Mouse (Mus musculus): ENCODE measurements around the gene Ube2c. TPM values are rescaled to one million over a fixed set of nuclear protein-coding genes. Genes with fewer than 3 reads are reported as not detected.

The Ube2c gene
- polyA plus RNA-seq, 1 experiment from 2014 or later: 507 TPM

GRCm38 (mm10) chr2:164781876-164782275 lies 12.2 kb downstream of the Ube2c start:
- Histone ChIP-seq H3K4me2 (no peak overlapping the region), H3K4me3 (no peak overlapping the region), H3K4me1 (peaks cover 19% of the 10 kb centered on the region), H3K9me3 (replicated peaks) (no peaks in the 10 kb centered on the region), H3K27me3 (no peaks in the 10 kb centered on the region), H3K36me3 (ENCODE audit: poor library complexity, severe bottlenecking) (no peaks in the 10 kb centered on the region), H3K27ac (no peak overlapping the region), H3K9ac (no peak overlapping the region)
- 72% methylated on average over 4 of the region's 4 CpGs for WGBS
- ATAC-seq: no peak

GRCm38 (mm10) chr2:164783926-164784581 lies 14.4 kb downstream of the Ube2c start:
- WGBS: 81% methylated on average over 7 of the region's 7 CpGs
- no peaks in the 10 kb centered on the region for H3K9me3 ChIP-seq (replicated peaks)
- H3K27me3 ChIP-seq: no peaks in the 10 kb centered on the region
- no peak overlapping the region for H3K4me2 ChIP-seq
- no peak overlapping the region for H3K4me3 ChIP-seq
- peaks cover 8% of the 10 kb centered on the region; the same call in 1 of the 2 replicates for H3K36me3 ChIP-seq (ENCODE audit: poor library complexity, severe bottlenecking)
- no peak for ATAC-seq
- no peak overlapping the region for H3K27ac ChIP-seq
- H3K9ac ChIP-seq: no peak overlapping the region
- H3K4me1 ChIP-seq: peaks cover 22% of the 10 kb centered on the region

- 20% methylated on average over 7 of the region's 7 CpGs for WGBS
- Histone ChIP-seq H3K9me3 (replicated peaks) (no peaks in the 10 kb centered on the region), H3K9ac (peak overlapping the region; percentile 77), H3K36me3 (ENCODE audit: poor library complexity, severe bottlenecking) (peaks cover 8% of the 10 kb centered on the region; the same call in 1 of the 2 replicates), H3K27me3 (no peaks in the 10 kb centered on the region), H3K27ac (no peak overlapping the region; the same call in 1 of the 2 replicates), H3K4me3 (peak overlapping the region; percentile 65), H3K4me1 (peaks cover 22% of the 10 kb centered on the region), H3K4me2 (peak overlapping the region; percentile 91)
- no peak for ATAC-seq
Observed at GRCm38 (mm10) chr2:164784869-164785420, 15.2 kb downstream of the Ube2c start.

GRCm38 (mm10) chr2:164785481-164786387 lies 16.0 kb downstream of the Ube2c start, which contains the start of gene Snx21:
TSS of gene Snx21 (plus strand) at chr2:164785823.
- Histone ChIP-seq H3K4me2 (peak within 1 kb of the TSS; percentile 91), H3K27ac (peak within 1 kb of the TSS; percentile 48), H3K4me3 (peak within 1 kb of the TSS; percentile 65), H3K9me3 (replicated peaks) (no peaks in the 10 kb centered on the region), H3K36me3 (ENCODE audit: poor library complexity, severe bottlenecking) (peaks cover 11% of the 10 kb centered on the region; the same call in 1 of the 2 replicates), H3K9ac (peak within 1 kb of the TSS; percentile 77), H3K27me3 (no peaks in the 10 kb centered on the region), H3K4me1 (peaks cover 22% of the 10 kb centered on the region)
- under 1% methylated on average over 73 of the region's 89 CpGs for WGBS
- ATAC-seq: peak; percentile 92

GRCm38 (mm10) chr2:164786388-164786885 lies 16.7 kb downstream of the Ube2c start:
- WGBS: 12% methylated on average over 15 of the region's 15 CpGs
- Histone ChIP-seq H3K9me3 (replicated peaks) (no peaks in the 10 kb centered on the region), H3K4me1 (peaks cover 22% of the 10 kb centered on the region), H3K36me3 (ENCODE audit: poor library complexity, severe bottlenecking) (peaks cover 18% of the 10 kb centered on the region), H3K9ac (peak overlapping the region; percentile 77), H3K4me3 (peak overlapping the region; percentile 65), H3K27me3 (no peaks in the 10 kb centered on the region), H3K4me2 (peak overlapping the region; percentile 91), H3K27ac (no peak overlapping the region)
- no peak; the same call in 1 of the 2 replicates for ATAC-seq

- peaks cover 24% of the 10 kb centered on the region for H3K36me3 ChIP-seq (ENCODE audit: poor library complexity, severe bottlenecking)
- H3K4me1 ChIP-seq: peaks cover 22% of the 10 kb centered on the region
- ATAC-seq: no peak
- H3K4me3 ChIP-seq: no peak overlapping the region
- no peaks in the 10 kb centered on the region for H3K9me3 ChIP-seq (replicated peaks)
- WGBS: 84% methylated on average over 3 of the region's 3 CpGs
- H3K9ac ChIP-seq: no peak overlapping the region
- peak overlapping the region; percentile 91 for H3K4me2 ChIP-seq
- H3K27ac ChIP-seq: no peak overlapping the region
- no peaks in the 10 kb centered on the region for H3K27me3 ChIP-seq
Observed at GRCm38 (mm10) chr2:164787032-164787431, 17.3 kb downstream of the Ube2c start.

- no peaks in the 10 kb centered on the region for H3K9me3 ChIP-seq (replicated peaks)
- WGBS: 82% methylated on average over 10 of the region's 10 CpGs
- peaks cover 31% of the 10 kb centered on the region for H3K36me3 ChIP-seq (ENCODE audit: poor library complexity, severe bottlenecking)
- no peak overlapping the region for H3K27ac ChIP-seq
- H3K27me3 ChIP-seq: no peaks in the 10 kb centered on the region
- H3K9ac ChIP-seq: no peak overlapping the region
- no peak for ATAC-seq
- no peak overlapping the region for H3K4me3 ChIP-seq
- peaks cover 22% of the 10 kb centered on the region for H3K4me1 ChIP-seq
- no peak overlapping the region for H3K4me2 ChIP-seq
Observed at GRCm38 (mm10) chr2:164787779-164788178, 18.1 kb downstream of the Ube2c start.

- ATAC-seq: no peak
- no peaks in the 10 kb centered on the region for H3K27me3 ChIP-seq
- WGBS: 82% methylated on average over 4 of the region's 4 CpGs
- H3K4me3 ChIP-seq: no peak overlapping the region
- H3K4me1 ChIP-seq: peaks cover 22% of the 10 kb centered on the region
- H3K4me2 ChIP-seq: no peak overlapping the region
- no peak overlapping the region for H3K9ac ChIP-seq
- no peaks in the 10 kb centered on the region for H3K9me3 ChIP-seq (replicated peaks)
- H3K36me3 ChIP-seq (ENCODE audit: poor library complexity, severe bottlenecking): peaks cover 38% of the 10 kb centered on the region
- no peak overlapping the region for H3K27ac ChIP-seq
Observed at GRCm38 (mm10) chr2:164788411-164788810, 18.7 kb downstream of the Ube2c start.

GRCm38 (mm10) chr2:164790451-164790850 lies 20.8 kb downstream of the Ube2c start:
- H3K36me3 ChIP-seq (ENCODE audit: poor library complexity, severe bottlenecking): peaks cover 51% of the 10 kb centered on the region
- ATAC-seq: no peak
- peaks cover 13% of the 10 kb centered on the region for H3K4me1 ChIP-seq
- H3K9ac ChIP-seq: no peak overlapping the region
- H3K4me2 ChIP-seq: no peak overlapping the region
- no peaks in the 10 kb centered on the region for H3K27me3 ChIP-seq
- H3K27ac ChIP-seq: no peak overlapping the region
- no peaks in the 10 kb centered on the region for H3K9me3 ChIP-seq (replicated peaks)
- no peak overlapping the region for H3K4me3 ChIP-seq
- WGBS: 87% methylated on average over 4 of the region's 4 CpGs

- Histone ChIP-seq H3K4me1 (peaks cover 3% of the 10 kb centered on the region; the same call in 1 of the 2 replicates), H3K27ac (no peak overlapping the region), H3K36me3 (ENCODE audit: poor library complexity, severe bottlenecking) (peaks cover 65% of the 10 kb centered on the region), H3K4me3 (no peak overlapping the region), H3K27me3 (no peaks in the 10 kb centered on the region), H3K9me3 (replicated peaks) (no peaks in the 10 kb centered on the region), H3K4me2 (no peak overlapping the region), H3K9ac (no peak overlapping the region)
- WGBS: 92% methylated on average over 18 of the region's 18 CpGs
- no peak for ATAC-seq
Observed at GRCm38 (mm10) chr2:164791841-164792261, 22.2 kb downstream of the Ube2c start.

- H3K9me3 ChIP-seq (replicated peaks): no peaks in the 10 kb centered on the region
- ATAC-seq: no peak
- peaks cover 71% of the 10 kb centered on the region for H3K36me3 ChIP-seq (ENCODE audit: poor library complexity, severe bottlenecking)
- no peak overlapping the region for H3K4me2 ChIP-seq
- H3K27me3 ChIP-seq: no peaks in the 10 kb centered on the region
- H3K4me1 ChIP-seq: no peaks in the 10 kb centered on the region; the same call in 1 of the 2 replicates
- no peak overlapping the region for H3K27ac ChIP-seq
- no peak overlapping the region for H3K4me3 ChIP-seq
- WGBS: 95% methylated on average over 12 of the region's 12 CpGs
- H3K9ac ChIP-seq: no peak overlapping the region
Observed at GRCm38 (mm10) chr2:164792400-164793190, 22.9 kb downstream of the Ube2c start.

Measured in forebrain, embryonic 13.5 days (tissue).